Mouse (Mus musculus) embryonic facial prominence, embryonic 11.5 days (tissue): ENCODE data around the gene Kdm6a. TPM values are rescaled to one million over a fixed set of nuclear protein-coding genes. Genes with fewer than 3 reads are reported as not detected.

Experiments used
- ATAC-seq: fragments of 200-750 bp; cut with Nextera tagmentation; replicated peaks from 2 replicates; pipeline ENCODE4 v1.8.0; 2017; ENCODE audit warnings: low read depth; ENCODE audit not compliant: insufficient number of reproducible peaks, low FRiP score, low TSS enrichment
- DNase-seq: peaks from one replicate; pipeline ENCODE4 v3.0.0-alpha.2; 2015; ENCODE audit warnings: low spot score
- H3K27ac ChIP-seq: fragments of 300-500 bp; sonication (generic); replicated peaks from 2 replicates; pipeline ENCODE4 v1.5.1; 2014; ENCODE audit warnings: mild to moderate bottlenecking, low read depth, low read length, control low read depth
- H3K27me3 ChIP-seq: fragments of 300-500 bp; sonication (generic); 2 replicates; pipeline ENCODE4 v1.6.1; 2014; ENCODE audit warnings: mild to moderate bottlenecking, low read length, moderate library complexity, mixed read lengths; ENCODE audit not compliant: control insufficient read depth, insufficient read depth
- H3K36me3 ChIP-seq: fragments of 300-500 bp; sonication (generic); replicated peaks from 2 replicates; pipeline ENCODE4 v1.6.1; 2014; ENCODE audit warnings: low read depth, mild to moderate bottlenecking, low read length, moderate library complexity, mixed read lengths; ENCODE audit not compliant: control insufficient read depth, insufficient read depth
- H3K4me1 ChIP-seq: fragments of 300-500 bp; sonication (generic); 2 replicates; pipeline ENCODE4 v1.6.1; 2014; ENCODE audit warnings: low read length, mixed read lengths; ENCODE audit not compliant: control insufficient read depth, insufficient read depth
- H3K4me2 ChIP-seq: fragments of 300-500 bp; sonication (generic); 2 replicates; pipeline ENCODE4 v1.6.1; 2014; ENCODE audit warnings: low read depth, mild to moderate bottlenecking, control low read depth, low read length, moderate library complexity
- H3K4me3 ChIP-seq: fragments of 300-500 bp; sonication (generic); 2 replicates; pipeline ENCODE4 v1.5.1; 2014; ENCODE audit warnings: low read depth, low read length, control low read depth
- H3K9ac ChIP-seq: fragments of 300-500 bp; sonication (generic); replicated peaks from 2 replicates; pipeline ENCODE4 v1.6.1; 2014; ENCODE audit warnings: mild to moderate bottlenecking, control low read depth, low read length
- H3K9me3 ChIP-seq: fragments of 300-500 bp; sonication (generic); replicated peaks from 2 replicates; pipeline ENCODE4 v1.6.1; 2016; ENCODE audit warnings: mild to moderate bottlenecking, low read length, inconsistent platforms, mixed read lengths; ENCODE audit not compliant: control insufficient read depth
- WGBS: fragments of 180-500 bp; shearing (Covaris S2); extraction: QIAGEN DNeasy Blood & Tissue Kit; methylation state at CpG from one replicate; pipeline ENCODE4 v1.1.7; 2014; 5-methylcytosine and 5-hydroxymethylcytosine counted together
- polyA plus RNA-seq: library from polyadenylated mRNA; unstranded; fragments of >200 nt; fragmentation: Nextera tagmentation; extraction: Ambion mirVana; gene quantifications from 2 replicates; pipeline ENCODE4 v1.2.1, GENCODE M21; 2014

Gene Kdm6a
- polyA plus RNA-seq, 1 experiment from 2014 or later: 35.5 TPM

DNA sequence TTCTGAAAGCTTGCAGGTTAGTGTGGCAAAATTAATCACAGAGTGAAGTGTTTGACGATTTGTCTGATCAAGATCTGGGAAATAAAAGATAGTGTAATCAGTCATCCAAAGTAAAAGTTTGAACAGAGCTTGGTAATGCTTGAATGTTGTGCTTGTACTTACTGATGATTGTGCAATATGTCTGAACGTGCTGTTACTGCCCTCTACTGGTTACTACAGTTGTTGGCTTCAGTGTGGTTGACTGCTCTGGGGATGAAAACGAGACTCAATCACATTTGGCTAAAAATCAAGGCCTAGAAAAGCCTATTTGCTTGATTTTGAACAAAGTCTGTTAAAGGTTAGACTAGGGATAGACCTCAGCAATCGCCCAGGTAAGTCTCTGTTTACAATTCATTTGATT is 92.4 kb downstream of the Kdm6a start:
- ATAC-seq (no peak), DNase-seq (peak; percentile 56)
- H3K4me3 ChIP-seq: no peak overlapping the region
- no peak overlapping the region for H3K9ac ChIP-seq
- H3K27ac ChIP-seq: no peak overlapping the region
- no peak overlapping the region for H3K4me2 ChIP-seq
- H3K9me3 ChIP-seq: no peaks in the 10 kb centered on the region
- H3K27me3 ChIP-seq: no peaks in the 10 kb centered on the region
- H3K4me1 ChIP-seq: no peaks in the 10 kb centered on the region
- WGBS: 54% methylated on average over 4 of the region's 4 CpGs
- H3K36me3 ChIP-seq: no peaks in the 10 kb centered on the region

GRCm38 (mm10) chrX:18258238-18258809 is 95.9 kb downstream of the Kdm6a start:
- no peak overlapping the region for H3K27ac ChIP-seq
- H3K27me3 ChIP-seq: no peaks in the 10 kb centered on the region
- no peak for DNase-seq
- no peak overlapping the region for H3K4me2 ChIP-seq
- no peaks in the 10 kb centered on the region for H3K4me1 ChIP-seq
- no peak overlapping the region for H3K4me3 ChIP-seq
- no peaks in the 10 kb centered on the region for H3K9me3 ChIP-seq
- no peak for ATAC-seq
- H3K9ac ChIP-seq: no peak overlapping the region
- H3K36me3 ChIP-seq: no peaks in the 10 kb centered on the region
- WGBS: 91% methylated on average over 8 of the region's 8 CpGs

- H3K27ac ChIP-seq: no peak overlapping the region
- H3K4me1 ChIP-seq: no peaks in the 10 kb centered on the region
- H3K36me3 ChIP-seq: no peaks in the 10 kb centered on the region
- no peaks in the 10 kb centered on the region for H3K9me3 ChIP-seq
- no peaks in the 10 kb centered on the region for H3K27me3 ChIP-seq
- ATAC-seq (no peak), DNase-seq (no peak)
- WGBS: 90% methylated on average over 5 of the region's 5 CpGs
- H3K4me3 ChIP-seq: no peak overlapping the region
- H3K9ac ChIP-seq: no peak overlapping the region
- no peak overlapping the region for H3K4me2 ChIP-seq
Observed at GRCm38 (mm10) chrX:18278561-18278960, 116.2 kb downstream of the Kdm6a start.

GRCm38 (mm10) chrX:18280134-18280533 is 117.8 kb downstream of the Kdm6a start:
- Histone ChIP-seq H3K4me2 (no peak overlapping the region), H3K27ac (no peak overlapping the region), H3K36me3 (no peaks in the 10 kb centered on the region), H3K9ac (no peak overlapping the region), H3K4me3 (no peak overlapping the region), H3K27me3 (no peaks in the 10 kb centered on the region), H3K4me1 (no peaks in the 10 kb centered on the region), H3K9me3 (no peaks in the 10 kb centered on the region)
- DNase-seq (no peak), ATAC-seq (no peak)

Other genes with a start within 250 kb of the Kdm6a start
- gene Dusp21, start 16.7 kb upstream of the Kdm6a start, polyA plus RNA-seq: not detected in 2 replicates